Mouse (Mus musculus) urinary bladder, postnatal 10 days (tissue): Measurements from ENCODE around the gene Apbb1.

ENCODE experiments used
- DNase-seq: peaks from one replicate; pipeline ENCODE4 v3.0.0; 2022; ENCODE audit warnings: low spot score

The Apbb1 gene

GRCm38 (mm10) chr7:105581094-105581703 is at the start of gene Apbb1:
Gene Apbb1, minus strand, starts transcription at chr7:105581653.
- DNase-seq = no peak

GRCm38 (mm10) chr7:105628633-105629032 is 47.2 kb upstream of the Apbb1 start:
- no peak for DNase-seq

GRCm38 (mm10) chr7:105625397-105625796 is 43.9 kb upstream of the Apbb1 start:
- DNase-seq = no peak

- no peak for DNase-seq
Observed at GRCm38 (mm10) chr7:105621646-105622292, 40.3 kb upstream of the Apbb1 start.

GRCm38 (mm10) chr7:105621053-105621452 is 39.6 kb upstream of the Apbb1 start:
- no peak for DNase-seq

GRCm38 (mm10) chr7:105619701-105620100 is 38.2 kb upstream of the Apbb1 start:
- DNase-seq = no peak

- no peak for DNase-seq
Observed at GRCm38 (mm10) chr7:105617810-105618209, 36.4 kb upstream of the Apbb1 start.

- DNase-seq = no peak
Observed at GRCm38 (mm10) chr7:105616561-105616960, 35.1 kb upstream of the Apbb1 start.

GRCm38 (mm10) chr7:105615720-105616119 is 34.3 kb upstream of the Apbb1 start:
- no peak for DNase-seq

GRCm38 (mm10) chr7:105614400-105614799 is 32.9 kb upstream of the Apbb1 start:
- no peak for DNase-seq

GRCm38 (mm10) chr7:105611767-105612166 is 30.3 kb upstream of the Apbb1 start:
- no peak for DNase-seq

- no peak for DNase-seq
Observed at GRCm38 (mm10) chr7:105608467-105608866, 27.0 kb upstream of the Apbb1 start.

GRCm38 (mm10) chr7:105602860-105603623 is 21.6 kb upstream of the Apbb1 start:
- DNase-seq = no peak

- DNase-seq = no peak
Observed at GRCm38 (mm10) chr7:105590097-105590496, 8.6 kb upstream of the Apbb1 start.

- no peak for DNase-seq
Observed at GRCm38 (mm10) chr7:105588325-105588912, 7.0 kb upstream of the Apbb1 start.

GRCm38 (mm10) chr7:105581959-105582358 is 506 bp upstream of the Apbb1 start:
- no peak for DNase-seq

GRCm38 (mm10) chr7:105580627-105581089 is 795 bp downstream of the Apbb1 start:
- no peak for DNase-seq

- no peak for DNase-seq
Observed at GRCm38 (mm10) chr7:105578481-105578880, 3.0 kb downstream of the Apbb1 start.

- no peak for DNase-seq
Observed at GRCm38 (mm10) chr7:105577377-105577871, 4.0 kb downstream of the Apbb1 start.

GRCm38 (mm10) chr7:105576166-105576748 is 5.2 kb downstream of the Apbb1 start:
- no peak for DNase-seq

GRCm38 (mm10) chr7:105574537-105574936 is 6.9 kb downstream of the Apbb1 start:
- no peak for DNase-seq

GRCm38 (mm10) chr7:105572949-105573348 is 8.5 kb downstream of the Apbb1 start:
- no peak for DNase-seq
